Mouse (Mus musculus): Measurements from ENCODE around the gene Pate4. TPM values are rescaled to one million over a fixed set of nuclear protein-coding genes. Genes with fewer than 3 reads are reported as not detected.
"Not testable (repeated sequence)": the region's sequence is repeated elsewhere in the genome, so short reads cannot be mapped to it uniquely, and the experiment has no call there.

The Pate4 gene
- not detected for total RNA-seq (2022)

- DNase-seq (ENCODE audit: low spot score in 2 of 2): no peak
These were observed at the start of gene Pate4 for GRCm38 (mm10) chr9:35611841-35612240. Gene Pate4 (minus strand): TSS chr9:35611941.

GRCm38 (mm10) chr9:35648102-35648501 lies 36.4 kb upstream of the Pate4 start, which contains the start of gene Pate3:
Gene Pate3 (minus strand): TSS chr9:35648202.
- DNase-seq (ENCODE audit: low spot score in 2 of 2): no peak

- DNase-seq (ENCODE audit: low spot score in 2 of 2): no peak
These were observed 21.2 kb upstream of the Pate4 start for GRCm38 (mm10) chr9:35632981-35633380.

GRCm38 (mm10) chr9:35616784-35617183 lies 5.0 kb upstream of the Pate4 start:
- DNase-seq (ENCODE audit: low spot score in 2 of 2): not testable (repeated sequence)

- DNase-seq (ENCODE audit: low spot score in 2 of 2): no peak
These were observed 2.3 kb upstream of the Pate4 start for GRCm38 (mm10) chr9:35614005-35614404.

GRCm38 (mm10) chr9:35607647-35608405 lies 3.9 kb downstream of the Pate4 start:
- DNase-seq (ENCODE audit: low spot score in 2 of 2): peak in 1 of 2 experiments; percentile 9

GRCm38 (mm10) chr9:35592903-35593302 lies 18.8 kb downstream of the Pate4 start:
- DNase-seq (ENCODE audit: low spot score in 2 of 2): no peak

GRCm38 (mm10) chr9:35587674-35588073 lies 24.1 kb downstream of the Pate4 start:
- no peak for DNase-seq (ENCODE audit: low spot score in 2 of 2)

- no peak for DNase-seq (ENCODE audit: low spot score in 2 of 2)
These were observed 37.3 kb downstream of the Pate4 start for GRCm38 (mm10) chr9:35574416-35574815.

GRCm38 (mm10) chr9:35570663-35571062 lies 41.1 kb downstream of the Pate4 start:
- no peak for DNase-seq (ENCODE audit: low spot score in 2 of 2)

- DNase-seq (ENCODE audit: low spot score in 2 of 2): peak; percentile 81 to 94
These were observed 41.9 kb downstream of the Pate4 start, which contains the start of the genes Pate2 and Hyls1 for GRCm38 (mm10) chr9:35569571-35570534. Gene Pate2 (plus strand): TSS chr9:35570284. Gene Hyls1 (minus strand): TSS chr9:35570398.

GRCm38 (mm10) chr9:35567995-35568394 lies 43.7 kb downstream of the Pate4 start:
- no peak for DNase-seq (ENCODE audit: low spot score in 2 of 2)

GRCm38 (mm10) chr9:35564536-35565240 lies 47.1 kb downstream of the Pate4 start:
- DNase-seq (ENCODE audit: low spot score in 2 of 2): no peak

GRCm38 (mm10) chr9:35561583-35561982 lies 50.2 kb downstream of the Pate4 start:
- DNase-seq (ENCODE audit: low spot score in 2 of 2): no peak

- no peak for DNase-seq (ENCODE audit: low spot score in 2 of 2)
These were observed 50.7 kb downstream of the Pate4 start for GRCm38 (mm10) chr9:35561076-35561475.

- peak; percentile 59 to 84 for DNase-seq (ENCODE audit: low spot score in 2 of 2)
These were observed 52.5 kb downstream of the Pate4 start for GRCm38 (mm10) chr9:35559009-35559890.

- peak; percentile 72 to 80 for DNase-seq (ENCODE audit: low spot score in 2 of 2)
These were observed 53.3 kb downstream of the Pate4 start, which contains the start of the genes Ddx25 and Pus3 for GRCm38 (mm10) chr9:35558257-35559008. Gene Ddx25 (minus strand): TSS chr9:35558528. Gene Pus3 (plus strand): TSS chr9:35558595.

Data from left cerebral cortex, adult 8-10 months (tissue).